Mouse (Mus musculus) lung, adult 2 months (tissue): ENCODE measurements around the gene Ptcd1. TPM values are rescaled to one million over a fixed set of nuclear protein-coding genes. Genes with fewer than 3 reads are reported as not detected.
A peak's percentile ranks its signal among the peaks of the same experiment; 100 is the strongest.
"Not testable (repeated sequence)": the region's sequence is repeated elsewhere in the genome, so short reads cannot be mapped to it uniquely, and the experiment has no call there.

Source experiments
- DNase-seq: peaks from one replicate; pipeline ENCODE4 v3.0.0; 2022
- H3K4me1 ChIP-seq: fragments of 200-500 bp; 2 replicates; pipeline ENCODE4 v1.6.1; 2011; ENCODE audit warnings: low read length; ENCODE audit not compliant: control insufficient read depth, insufficient read depth
- H3K4me3 ChIP-seq: fragments of 200-500 bp; replicated peaks from 2 replicates; pipeline ENCODE3; 2011; ENCODE audit warnings: low read depth, mild to moderate bottlenecking, control low read depth, low read length; ENCODE audit errors: extremely low read depth
- CTCF ChIP-seq: fragments of 200-500 bp; IDR thresholded peaks from 2 replicates; pipeline ENCODE4 v1.5.1; 2011; ENCODE audit warnings: mild to moderate bottlenecking, low read length, control low read depth; ENCODE audit not compliant: insufficient read depth
- POLR2A ChIP-seq: fragments of 200-500 bp; IDR thresholded peaks from 2 replicates; pipeline ENCODE4 v1.6.1; 2011; ENCODE audit warnings: low read depth, mild to moderate bottlenecking, control low read depth, low read length, borderline replicate concordance; ENCODE audit errors: extremely low read depth
- WGBS: fragments of 180-500 bp; shearing (Covaris S2); methylation state at CpG from one replicate; pipeline ENCODE4 v1.1.7; 2018; 5-methylcytosine and 5-hydroxymethylcytosine counted together
- polyA plus RNA-seq: library from polyadenylated mRNA; depleted of rRNA; stranded (reverse); fragments of >200 nt; gene quantifications from 2 replicates; pipeline ENCODE4 v1.2.3, GENCODE M21; 2012

Ptcd1 gene
- polyA plus RNA-seq, 1 experiment = 10.5 TPM

DNA sequence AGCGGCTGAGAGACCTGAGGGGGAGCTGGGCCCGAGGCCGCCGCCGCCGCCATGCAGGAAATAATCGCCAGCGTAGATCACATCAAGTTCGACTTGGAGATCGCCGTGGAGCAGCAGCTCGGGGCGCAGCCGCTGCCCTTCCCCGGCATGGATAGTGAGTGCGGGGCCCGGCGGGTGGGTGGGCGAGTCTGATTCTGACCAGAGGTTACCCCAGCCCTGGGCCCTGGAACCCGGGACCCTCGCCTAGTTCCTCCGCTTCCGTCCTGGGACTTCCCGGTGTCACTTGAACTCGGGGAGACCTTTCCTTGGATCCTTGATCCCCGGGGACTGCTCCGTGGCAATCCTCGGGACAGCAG, 376 bp upstream of the Ptcd1 start:
- 0% methylated on average over 27 of the region's 28 CpGs for WGBS
- Histone ChIP-seq H3K4me1 (peaks cover 3% of the 10 kb centered on the region; the same call in 1 of the 2 replicates), H3K4me3 (peak overlapping the region; percentile 91)
- no peak for DNase-seq
- TF ChIP-seq CTCF (no peak), POLR2A (no peak)

DNA sequence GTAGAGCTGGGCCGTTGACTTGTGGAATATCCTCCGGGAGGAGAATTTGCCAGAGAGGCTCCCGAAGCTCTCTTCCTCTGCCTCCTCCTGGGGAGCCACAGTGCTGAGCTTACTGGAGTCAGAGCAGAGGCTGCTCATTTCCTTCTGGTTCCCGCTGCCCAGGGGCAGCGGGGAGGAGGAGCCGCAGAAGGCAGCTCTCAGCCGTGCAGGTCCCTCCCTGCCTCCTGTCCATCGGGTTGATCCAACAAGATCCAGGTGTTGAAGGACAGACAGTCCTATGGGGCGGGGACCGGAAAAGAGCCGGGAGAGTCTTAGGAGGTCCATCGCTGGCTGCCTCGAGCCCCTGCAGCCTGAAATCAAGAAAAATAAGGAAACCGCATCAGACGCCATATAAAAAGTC, 1.7 kb downstream of the Ptcd1 start:
- TF ChIP-seq POLR2A (no peak), CTCF (no peak)
- DNase-seq = no peak
- peaks cover 3% of the 10 kb centered on the region; the same call in 1 of the 2 replicates for H3K4me1 ChIP-seq
- 85% methylated on average over 15 of the region's 15 CpGs for WGBS
- H3K4me3 ChIP-seq = no peak overlapping the region

DNA sequence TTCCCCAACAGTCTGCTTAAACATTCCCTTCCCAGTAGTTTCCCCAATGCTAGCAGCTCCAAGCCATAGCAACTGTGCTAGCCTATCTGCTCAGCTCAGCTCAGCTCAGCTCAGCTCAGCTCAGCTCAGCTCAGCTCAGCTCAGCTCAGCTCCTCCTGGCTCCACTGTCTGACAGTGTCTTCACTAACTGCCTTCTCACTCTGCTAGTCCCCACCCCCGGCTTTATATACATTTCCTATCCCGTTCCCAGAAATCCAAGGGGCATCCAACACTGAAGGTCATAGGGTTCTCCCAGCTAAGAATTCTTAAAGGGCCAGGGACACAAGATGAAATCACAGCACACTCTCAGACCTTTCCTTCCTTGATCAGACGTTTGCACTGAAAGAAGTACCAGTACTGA, 2.2 kb downstream of the Ptcd1 start:
- Histone ChIP-seq H3K4me1 (peaks cover 3% of the 10 kb centered on the region; the same call in 1 of the 2 replicates), H3K4me3 (no peak overlapping the region)
- no peak for DNase-seq
- WGBS = 30% methylated on average over 3 of the region's 3 CpGs
- no peak for TF ChIP-seq POLR2A
- TF ChIP-seq CTCF = no peak

DNA sequence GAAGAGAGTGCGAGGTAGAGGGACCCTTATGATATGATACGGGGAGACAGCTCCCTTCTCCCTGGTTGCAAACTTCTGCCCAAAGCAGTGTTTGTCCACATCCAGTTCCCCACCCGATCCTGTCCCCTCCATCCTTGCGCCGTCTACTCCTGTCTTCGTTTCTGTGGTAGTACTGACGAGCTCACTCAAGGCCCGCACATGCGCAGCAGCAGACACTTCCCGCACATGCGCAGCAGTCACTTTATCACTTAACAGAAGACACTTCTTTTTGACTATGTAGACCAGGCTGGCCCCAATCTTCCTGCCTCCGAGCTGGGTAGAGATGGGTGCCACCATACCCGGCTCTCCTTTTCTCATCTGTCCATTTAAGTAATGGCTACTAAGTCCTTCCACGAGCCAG, 5.5 kb downstream of the Ptcd1 start:
- 95% methylated on average over 14 of the region's 14 CpGs for WGBS
- H3K4me1 ChIP-seq = peaks cover 3% of the 10 kb centered on the region; the same call in 1 of the 2 replicates
- no peak for DNase-seq

DNA sequence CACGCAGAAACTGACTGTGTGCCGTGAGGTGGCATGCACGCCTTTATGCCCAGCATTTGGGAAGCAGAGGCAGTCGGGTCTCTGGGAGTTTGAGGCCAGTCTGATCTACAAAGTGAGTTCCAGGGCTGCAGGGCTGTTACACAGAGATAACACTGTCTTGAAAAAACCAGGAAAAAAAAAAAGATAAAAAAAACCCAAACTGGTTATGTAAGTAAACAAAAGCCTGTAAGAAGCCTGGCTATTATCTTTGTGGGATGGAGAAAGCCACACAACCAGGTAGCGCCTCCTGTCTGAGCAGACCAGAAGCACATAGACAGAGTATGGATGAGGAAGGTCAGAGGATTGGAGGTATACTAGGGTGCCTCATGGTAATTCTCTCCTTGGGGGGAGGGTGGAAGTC, 14.2 kb downstream of the Ptcd1 start:
- no peak for TF ChIP-seq POLR2A
- no peak for TF ChIP-seq CTCF
- no peak for DNase-seq
- H3K4me1 ChIP-seq = no peaks in the 10 kb centered on the region
- 93% methylated on average over 5 of the region's 5 CpGs for WGBS
- no peak overlapping the region for H3K4me3 ChIP-seq

More for the DNA sequence above, 5.5 kb downstream of the Ptcd1 start:
- no peak overlapping the region for H3K4me3 ChIP-seq
- no peak for TF ChIP-seq CTCF
- TF ChIP-seq POLR2A = no peak

DNA sequence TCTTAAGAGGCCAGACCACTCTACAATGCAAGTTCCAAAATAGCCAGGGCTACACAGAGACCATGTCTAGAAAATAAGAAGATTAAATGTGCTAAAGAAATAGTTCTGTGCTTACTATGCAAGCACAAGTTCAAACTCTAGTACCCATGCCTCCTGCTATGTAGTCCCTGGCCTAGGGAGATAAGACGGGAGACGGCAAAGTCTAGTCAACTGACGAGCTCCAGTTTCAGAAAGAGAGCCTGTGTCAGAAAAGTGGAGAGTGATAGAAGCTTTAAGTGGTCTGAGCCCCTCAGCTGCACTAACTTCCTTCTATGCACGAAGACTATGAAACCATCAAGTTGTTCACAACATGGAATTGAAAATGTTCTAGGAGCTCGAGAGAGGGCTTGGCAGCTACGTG, 17.6 kb downstream of the Ptcd1 start:
- 87% methylated on average over 6 of the region's 6 CpGs for WGBS
- no peak overlapping the region for H3K4me3 ChIP-seq
- TF ChIP-seq CTCF (no peak), POLR2A (no peak)
- DNase-seq = no peak
- H3K4me1 ChIP-seq = no peaks in the 10 kb centered on the region

DNA sequence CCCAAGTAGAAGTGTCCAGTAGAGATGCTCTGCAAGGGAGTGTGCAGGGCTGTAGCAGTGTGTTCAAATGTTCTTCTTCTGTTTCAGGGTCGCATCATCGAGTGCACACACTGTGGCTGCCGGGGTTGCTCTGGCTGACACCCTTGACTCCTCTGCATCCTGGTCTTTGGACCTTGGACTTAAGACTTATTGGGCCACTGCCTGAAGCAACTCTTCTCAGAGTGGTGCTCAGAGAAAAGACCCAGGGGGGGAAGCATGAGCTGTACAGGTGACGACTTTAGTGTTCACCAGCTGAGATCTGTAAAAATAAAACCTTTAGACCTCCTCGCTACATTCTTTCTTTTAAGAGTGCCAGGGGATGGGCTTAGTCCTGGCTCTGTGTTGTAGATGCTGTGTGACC, 19.2 kb downstream of the Ptcd1 start:
- TF ChIP-seq CTCF = no peak
- no peak for TF ChIP-seq POLR2A
- WGBS = 91% methylated on average over 5 of the region's 5 CpGs
- Histone ChIP-seq H3K4me3 (no peak overlapping the region), H3K4me1 (no peaks in the 10 kb centered on the region)
- no peak for DNase-seq

DNA sequence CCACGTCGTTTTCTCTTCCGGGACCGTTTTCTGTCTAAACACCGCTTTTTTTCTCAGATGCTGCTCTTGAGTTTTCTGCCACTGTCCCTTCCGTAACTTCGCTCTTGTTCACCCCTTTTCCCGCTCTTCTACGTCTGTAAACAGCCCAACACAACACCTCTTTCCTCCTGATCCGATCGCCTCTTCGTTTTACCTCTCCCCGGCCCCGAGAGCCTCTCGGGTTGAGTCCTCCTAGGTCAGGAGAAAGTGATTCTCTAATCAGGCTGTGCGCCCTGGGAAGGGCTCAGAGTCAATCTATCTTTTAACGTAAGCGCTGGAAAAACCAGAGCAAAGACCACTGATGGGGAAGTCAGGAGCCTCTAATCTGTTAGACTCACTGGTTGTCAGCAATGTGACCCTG, 26.3 kb downstream of the Ptcd1 start:
- Histone ChIP-seq H3K4me1 (peaks cover 2% of the 10 kb centered on the region; the same call in 1 of the 2 replicates), H3K4me3 (peak overlapping the region; percentile 97)
- DNase-seq = no peak
- TF ChIP-seq CTCF = no peak
- TF ChIP-seq POLR2A = no peak
- under 1% methylated on average over 18 of the region's 18 CpGs for WGBS

DNA sequence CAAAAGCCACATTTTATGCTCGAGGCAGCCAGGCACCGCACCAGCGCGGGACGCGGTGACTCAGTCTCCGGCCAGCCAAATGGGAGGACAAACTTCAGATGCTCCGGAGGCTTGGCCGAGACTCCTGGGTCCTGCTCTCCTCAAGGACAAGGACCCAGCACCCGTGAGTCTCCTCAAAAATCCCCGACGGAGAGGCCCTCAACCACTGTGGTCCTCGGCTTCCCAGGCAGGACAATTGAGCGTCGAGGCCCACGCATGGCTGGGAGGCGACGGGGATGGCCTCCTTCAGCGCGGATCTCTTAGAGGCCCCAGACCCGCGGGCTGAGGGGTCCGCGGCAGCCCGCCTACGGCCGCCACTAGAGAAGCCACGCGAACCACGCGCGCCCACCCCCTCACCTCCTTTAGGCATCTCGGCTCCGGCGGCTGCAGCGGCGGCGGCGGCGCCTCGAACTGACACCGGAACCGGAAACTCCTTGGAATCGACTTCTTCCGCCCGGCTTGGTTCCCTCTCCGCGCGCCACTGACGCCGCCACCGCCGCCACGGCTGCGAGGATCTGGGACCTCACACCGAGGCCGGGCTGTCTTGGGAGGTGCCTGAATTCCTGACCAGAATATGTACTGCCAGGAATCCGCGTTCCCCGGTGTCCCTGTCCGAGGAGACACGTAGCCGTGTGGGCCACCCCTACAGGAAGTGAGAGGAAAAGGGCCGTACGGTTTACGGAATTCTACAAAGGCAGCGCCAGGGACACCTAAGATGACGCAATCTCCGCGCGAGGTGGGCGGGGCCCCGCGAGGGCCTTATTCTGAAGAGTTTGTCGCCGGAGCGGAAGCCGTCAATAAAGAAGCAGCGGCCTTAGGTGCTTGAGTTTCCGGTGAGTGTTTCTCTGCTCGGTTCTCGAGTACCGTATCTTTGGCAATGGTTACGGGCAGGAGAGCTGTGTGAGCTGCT, 27.1 kb downstream of the Ptcd1 start, which contains the start of the genes Pdap1 and Bud31:
Pdap1 (minus strand) TSS at position 668 of the 949 bp plus-strand sequence.
Bud31 (plus strand) TSS at position 792 of the 949 bp plus-strand sequence.
- TF ChIP-seq POLR2A (peak; percentile 74; the same call in 1 of the 2 replicates), CTCF (no peak)
- peak; percentile 97 for DNase-seq
- WGBS = under 1% methylated on average over 84 of the region's 84 CpGs
- Histone ChIP-seq H3K4me1 (peaks cover 2% of the 10 kb centered on the region; the same call in 1 of the 2 replicates), H3K4me3 (peak within 1 kb of the TSS; percentile 97)

DNA sequence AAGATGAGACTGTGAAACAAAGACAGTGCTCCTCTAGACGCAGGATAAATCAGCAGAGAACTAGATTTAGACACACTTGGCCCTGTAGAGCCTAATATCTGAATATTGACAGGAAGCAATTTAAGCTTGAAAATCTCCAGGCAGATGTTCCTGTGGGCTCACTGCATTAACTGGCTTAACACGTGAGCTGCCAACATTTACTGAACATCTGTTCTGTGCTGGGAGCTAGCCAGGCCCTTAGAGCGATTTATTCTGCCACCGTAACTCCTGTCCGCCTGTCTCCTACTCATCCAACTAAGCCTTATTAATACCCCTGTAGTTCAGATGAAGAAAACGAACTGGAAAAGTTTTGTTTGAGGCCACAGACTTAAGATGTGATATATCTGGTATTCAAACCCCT, 28.1 kb downstream of the Ptcd1 start:
- H3K4me1 ChIP-seq = peaks cover 2% of the 10 kb centered on the region; the same call in 1 of the 2 replicates
- 5% methylated on average over 6 of the region's 6 CpGs for WGBS
- TF ChIP-seq POLR2A (no peak), CTCF (no peak)
- no peak for DNase-seq
- H3K4me3 ChIP-seq = peak overlapping the region; percentile 91

DNA sequence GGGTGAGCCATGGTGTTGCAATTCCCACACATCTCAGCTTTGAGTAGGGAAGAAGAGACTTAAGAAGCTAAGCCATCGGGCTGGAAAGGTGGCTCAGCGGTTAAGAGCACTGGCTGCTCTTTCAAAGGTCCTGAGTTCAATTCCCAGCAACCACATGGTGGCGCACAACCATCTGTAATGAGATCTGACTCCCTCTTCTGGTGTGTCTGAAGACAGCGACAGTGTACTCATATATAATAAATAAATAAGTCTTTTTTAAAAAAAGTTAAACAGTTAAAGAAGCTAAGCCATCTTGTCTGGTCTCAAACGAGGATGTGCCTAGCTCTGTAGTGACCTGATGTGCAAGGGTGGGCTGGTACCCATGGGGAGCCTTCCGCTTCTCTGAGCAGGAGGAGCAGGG, 33.6 kb downstream of the Ptcd1 start:
- WGBS = 86% methylated on average over 6 of the region's 6 CpGs
- not testable (repeated sequence) for DNase-seq, H3K4me1 ChIP-seq, H3K4me3 ChIP-seq
